Mouse (Mus musculus) adrenal gland, adult 18-20 months (tissue): ENCODE measurements at regions not wholly inside any gene's neighbourhood (a gene's known extent, or its start where the extent isn't known, plus 50 kb on each side); places are given as distances from the start of the nearest gene placed in this dataset.

Experiments
- DNase-seq, 2 experiments: peaks; one replicate each; pipeline ENCODE4 v3.0.0; 2021 to 2022; ENCODE audit warnings: low spot score in 2 of 2

- DNase-seq, result no peak
Measured at GRCm38 (mm10) chr7:70767697-70768096, 401.2 kb upstream of the Nr2f2 start.

- DNase-seq, result no peak
Measured at GRCm38 (mm10) chr7:70756676-70757075, 390.1 kb upstream of the Nr2f2 start.

DNA sequence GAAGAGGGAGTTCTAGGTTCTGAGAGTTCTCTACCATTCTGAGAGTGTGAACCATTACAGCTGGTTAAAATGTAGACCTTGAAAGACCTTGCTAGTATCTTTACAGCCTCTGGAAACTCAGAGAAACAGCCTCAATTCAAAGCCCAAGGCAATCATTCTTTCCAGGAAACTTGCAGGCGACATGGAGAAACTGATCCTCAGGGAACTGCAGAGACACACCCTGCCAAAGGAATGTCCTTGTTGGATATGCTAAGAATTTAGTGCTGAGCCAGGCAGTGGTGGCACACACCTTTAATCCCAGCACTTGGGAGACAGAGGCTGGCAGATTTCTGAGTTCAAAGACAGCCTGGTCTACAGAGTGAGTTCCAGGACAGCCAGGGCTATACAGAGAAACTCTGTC is 388.3 kb upstream of the Nr2f2 start:
- DNase-seq, result no peak

GRCm38 (mm10) chr7:70752802-70753218 is 386.3 kb upstream of the Nr2f2 start:
- DNase-seq, result no peak

- DNase-seq, result no peak
Measured at GRCm38 (mm10) chr7:70748884-70749283, 382.3 kb upstream of the Nr2f2 start.

DNA sequence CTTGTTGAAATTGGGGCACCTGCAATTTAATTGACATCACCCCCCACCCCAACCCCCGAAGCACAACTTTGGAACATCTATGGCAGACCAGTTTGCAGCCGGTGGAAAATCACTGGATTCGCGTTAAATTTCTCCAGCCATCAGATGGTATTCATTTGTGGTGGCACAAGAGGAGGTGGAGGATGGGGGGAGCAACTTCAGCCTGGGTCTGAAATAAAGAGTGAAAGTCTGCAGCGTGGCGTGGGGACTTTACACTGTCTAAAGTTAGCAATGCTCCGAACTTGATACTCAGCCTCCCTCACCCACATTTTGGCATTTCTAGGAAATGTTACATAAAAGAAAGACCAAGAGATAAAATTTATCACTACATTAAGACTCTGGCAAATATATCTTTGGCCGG is 381.8 kb upstream of the Nr2f2 start:
- DNase-seq, result no peak

DNA sequence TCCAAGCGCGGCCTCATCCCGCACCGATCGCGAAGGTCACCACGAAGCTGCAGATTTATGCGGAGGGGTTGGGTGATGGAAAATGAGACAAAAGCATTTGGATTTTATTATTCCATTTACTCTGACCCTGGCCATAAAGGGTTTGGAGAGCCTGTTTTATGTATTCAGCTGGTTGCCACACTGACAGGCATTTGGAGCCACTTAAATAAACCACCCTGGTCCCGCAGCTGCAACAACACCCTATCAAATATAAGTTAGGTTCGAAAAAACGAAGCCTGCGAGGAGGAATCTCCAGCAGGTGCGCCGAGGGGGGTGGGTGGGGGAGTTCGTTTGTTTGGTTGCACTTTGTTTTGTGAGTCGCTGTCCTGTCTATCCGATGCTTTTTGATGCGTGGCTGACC is 377.8 kb upstream of the Nr2f2 start:
- no peak for DNase-seq

DNA sequence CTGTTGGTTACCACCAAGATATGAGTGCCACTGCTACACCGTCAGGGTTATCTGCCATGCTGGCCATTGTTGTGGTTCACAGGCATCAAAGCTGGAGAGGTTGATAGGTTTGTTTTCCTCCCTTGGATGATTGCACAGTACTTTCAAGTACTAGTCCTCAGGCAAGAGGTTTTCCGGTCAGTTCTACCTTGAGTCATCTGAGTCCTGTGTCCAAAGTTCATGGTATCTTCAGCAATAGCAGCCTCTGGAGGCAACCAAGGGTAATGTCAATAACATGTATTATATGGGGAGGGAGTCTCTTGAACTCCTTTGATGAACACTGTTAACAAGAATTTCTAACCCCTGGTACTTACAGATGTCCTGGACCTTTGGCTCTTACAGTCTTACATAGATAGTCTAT is 369.1 kb upstream of the Nr2f2 start:
- DNase-seq, result no peak

GRCm38 (mm10) chr7:70733501-70733900 is 367.0 kb upstream of the Nr2f2 start:
- no peak for DNase-seq

DNA sequence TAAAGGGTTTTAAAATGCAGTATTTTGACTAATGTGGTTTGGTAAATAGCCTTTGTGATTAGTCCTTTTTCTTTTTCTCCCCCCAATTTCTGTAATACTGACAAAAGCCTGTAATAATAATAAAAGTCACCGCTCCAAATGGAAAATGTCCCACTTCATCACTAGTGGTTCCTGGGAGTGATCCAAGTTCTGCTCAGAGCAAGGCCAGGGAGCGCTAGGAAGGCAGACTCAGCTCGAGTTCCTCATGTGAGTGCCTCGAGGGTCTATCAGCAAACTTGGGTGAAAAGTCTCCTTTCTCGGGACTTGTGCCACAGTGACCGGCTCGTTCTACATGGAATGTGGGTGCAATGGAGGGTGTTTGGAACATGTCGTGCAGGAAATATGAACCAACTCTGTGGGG is 363.4 kb upstream of the Nr2f2 start:
- no peak for DNase-seq

GRCm38 (mm10) chr7:70718149-70718765 is 351.7 kb upstream of the Nr2f2 start:
- peak; percentile 8 to 21 for DNase-seq

DNA sequence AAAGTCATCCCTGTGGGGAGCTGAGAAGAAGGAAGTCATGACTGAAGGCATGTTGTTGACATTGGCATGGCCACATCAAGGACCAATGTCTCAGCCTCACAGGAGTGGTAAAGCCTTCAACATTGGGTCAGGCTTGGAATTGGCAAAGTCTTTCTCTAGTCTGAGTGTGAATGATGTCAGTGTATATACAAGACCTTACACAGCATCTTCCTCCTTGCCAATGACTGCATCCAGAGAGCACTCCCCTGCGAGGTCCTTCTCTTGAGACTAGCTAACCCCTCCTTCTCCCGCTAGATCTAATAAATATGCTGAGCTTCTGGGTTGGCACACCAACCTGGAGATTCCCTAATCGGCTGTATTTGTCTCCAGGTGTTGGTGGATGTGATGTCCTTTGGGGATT is 351.1 kb upstream of the Nr2f2 start:
- DNase-seq, result no peak

GRCm38 (mm10) chr7:70716811-70717458 is 350.4 kb upstream of the Nr2f2 start:
- no peak for DNase-seq

DNA sequence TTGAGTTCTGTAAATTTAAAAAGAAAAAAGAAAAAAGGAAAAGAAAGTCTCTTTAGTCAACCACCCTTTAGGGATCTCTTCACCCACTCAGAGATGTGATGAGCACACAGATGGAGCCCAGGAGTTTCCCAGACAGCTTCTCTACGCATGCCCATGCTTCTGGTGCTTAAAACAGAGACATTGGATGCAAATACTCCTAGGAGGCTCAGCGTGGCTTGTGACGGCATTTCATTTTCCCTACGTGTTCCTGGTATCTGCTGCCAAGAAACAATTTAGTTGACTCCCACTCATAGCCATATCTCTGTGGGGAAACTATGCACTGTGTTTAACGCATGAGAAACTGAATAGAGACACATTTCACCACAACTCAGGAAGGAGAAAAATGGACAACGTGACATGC is 345.6 kb upstream of the Nr2f2 start:
- DNase-seq, result no peak

GRCm38 (mm10) chr7:70706281-70706680 is 339.7 kb upstream of the Nr2f2 start:
- no peak for DNase-seq

DNA sequence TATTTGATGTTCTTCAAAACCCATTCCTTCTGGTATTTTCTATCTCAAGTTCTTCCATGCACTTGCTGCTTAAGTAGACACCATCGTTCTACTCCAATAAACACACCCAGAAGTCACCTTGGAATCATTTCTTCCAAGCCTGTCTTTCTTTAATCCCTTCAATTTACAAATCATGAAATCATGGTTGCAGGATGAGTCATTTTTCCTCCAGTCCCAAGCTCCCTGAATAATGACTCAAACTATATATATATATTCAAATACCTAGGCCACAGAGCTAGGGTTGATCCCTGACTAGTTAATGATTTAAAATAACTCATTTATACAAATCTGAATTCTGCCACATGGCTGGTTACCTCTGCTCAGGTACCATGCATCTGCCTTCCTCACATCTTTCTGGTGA is 337.2 kb upstream of the Nr2f2 start:
- no peak for DNase-seq

DNA sequence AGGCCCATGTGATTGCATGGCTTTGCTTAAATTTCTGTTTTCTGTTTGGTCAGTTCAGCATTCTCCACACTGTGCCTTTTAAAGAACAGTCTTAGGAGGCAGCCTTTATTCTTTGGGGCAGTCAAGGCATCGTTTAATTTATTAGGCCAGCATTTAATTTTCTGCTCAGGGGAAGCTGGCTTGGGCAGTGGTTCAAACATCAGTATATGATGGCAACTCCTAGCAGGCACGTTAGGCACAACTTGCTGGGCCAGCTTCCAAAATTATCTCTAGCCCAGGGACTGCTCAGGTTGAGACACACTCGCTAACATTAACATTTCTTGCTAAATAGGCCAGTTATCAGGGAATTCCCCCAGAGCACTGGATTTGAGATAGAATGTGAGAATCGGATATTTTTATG is 333.9 kb upstream of the Nr2f2 start:
- no peak for DNase-seq

DNA sequence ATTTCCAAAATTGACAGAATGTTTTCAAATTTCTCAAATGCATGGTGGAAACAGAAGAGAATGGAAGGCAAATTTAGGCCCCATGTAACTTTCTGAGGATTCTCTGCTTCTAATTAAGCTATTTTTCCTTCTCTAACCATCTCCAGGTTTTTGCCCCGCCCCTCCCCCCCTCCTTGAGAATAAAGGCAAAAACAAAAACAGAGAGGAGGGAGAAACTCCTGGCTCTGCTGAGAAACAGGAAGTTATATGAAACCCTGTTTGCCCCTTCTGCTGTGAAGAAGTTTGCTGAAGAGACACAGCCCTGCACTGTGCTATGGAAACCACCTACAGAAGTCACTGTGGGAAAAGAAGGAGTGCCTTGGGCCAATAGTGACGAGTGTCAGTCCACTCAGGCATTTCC is 332.9 kb upstream of the Nr2f2 start:
- DNase-seq, result no peak

GRCm38 (mm10) chr7:70698986-70699385 is 332.5 kb upstream of the Nr2f2 start:
- no peak for DNase-seq

GRCm38 (mm10) chr7:70692160-70692559 is 325.6 kb upstream of the Nr2f2 start:
- no peak for DNase-seq

- no peak for DNase-seq
Measured at GRCm38 (mm10) chr7:70690845-70691244, 324.3 kb upstream of the Nr2f2 start.

GRCm38 (mm10) chr7:70669065-70669464 is 302.5 kb upstream of the Nr2f2 start:
- DNase-seq, result no peak

DNA sequence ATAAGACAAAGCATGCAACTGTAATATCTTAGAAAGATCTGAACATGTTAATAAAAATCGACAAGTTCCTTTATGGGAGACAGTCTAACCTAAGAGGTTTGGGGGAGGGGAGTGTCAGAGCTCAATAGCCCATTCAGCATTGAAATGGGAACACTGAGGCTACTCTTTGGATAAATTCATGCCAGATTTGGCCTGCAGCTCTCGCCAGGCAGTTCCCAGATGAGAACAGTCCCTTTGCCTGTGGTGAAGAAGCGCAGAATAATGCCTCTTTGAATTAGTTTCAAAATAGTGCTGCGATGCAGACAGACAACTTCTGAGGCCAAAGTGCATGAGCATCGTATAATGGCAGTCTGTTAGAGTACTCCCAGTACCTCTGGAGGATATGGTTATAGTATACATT is 293.6 kb upstream of the Nr2f2 start:
- no peak for DNase-seq
